Mouse (Mus musculus) brain, embryonic 18.5 days (tissue): Measurements from ENCODE around the gene Cacna2d3.

Source experiments
- DNase-seq: peaks from one replicate; pipeline ENCODE4 v3.0.0-alpha.2; 2012; ENCODE audit warnings: low read depth, low spot score

Cacna2d3 gene

DNA sequence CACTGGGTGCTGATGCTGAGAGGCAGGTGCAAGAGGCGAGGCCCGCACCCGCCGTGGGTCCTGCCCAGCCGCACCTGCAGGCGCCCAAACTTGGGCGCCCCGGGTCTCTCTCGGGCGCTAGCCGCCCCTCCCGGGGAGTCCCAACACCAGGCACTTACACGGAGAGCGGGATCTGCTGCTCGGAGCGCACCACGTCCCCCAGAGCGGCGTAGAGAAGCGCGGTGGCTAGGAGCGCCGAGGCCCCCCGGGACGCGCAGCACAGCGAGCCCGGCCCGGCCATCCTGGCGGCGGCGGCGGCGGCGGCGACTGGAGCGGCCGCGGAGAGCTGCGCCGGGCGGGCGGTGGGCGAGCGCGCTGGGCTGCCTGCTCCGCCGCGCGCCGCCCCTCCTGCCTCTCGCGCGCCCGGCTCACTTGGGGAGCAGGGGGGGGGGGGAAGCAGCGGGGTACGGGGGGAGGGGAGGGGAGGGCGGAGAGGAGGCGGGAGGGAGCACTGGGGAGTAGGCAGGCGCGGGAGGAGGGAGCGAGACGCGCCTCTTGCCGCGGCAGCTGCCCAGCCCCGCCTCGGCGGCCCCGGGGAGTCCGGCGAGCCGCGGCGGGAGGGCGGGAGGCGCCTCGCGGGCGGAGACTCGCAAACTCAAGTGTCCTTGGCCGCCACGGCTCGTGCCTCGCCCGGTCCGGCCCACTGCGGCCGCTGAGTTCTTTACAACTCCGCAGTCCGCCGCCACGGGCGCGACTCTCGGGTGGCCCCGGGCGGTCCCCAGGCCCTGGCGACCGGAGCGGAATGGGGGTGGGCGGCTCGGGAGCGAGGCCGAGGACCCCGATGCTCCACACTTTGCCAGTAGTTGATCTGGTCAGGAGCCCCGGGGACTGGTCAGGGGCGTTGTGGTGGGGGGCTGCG, at the start of gene Cacna2d3:
Cacna2d3 (minus strand) TSS at position 377 of the 898 bp plus-strand sequence.
- no peak for DNase-seq

DNA sequence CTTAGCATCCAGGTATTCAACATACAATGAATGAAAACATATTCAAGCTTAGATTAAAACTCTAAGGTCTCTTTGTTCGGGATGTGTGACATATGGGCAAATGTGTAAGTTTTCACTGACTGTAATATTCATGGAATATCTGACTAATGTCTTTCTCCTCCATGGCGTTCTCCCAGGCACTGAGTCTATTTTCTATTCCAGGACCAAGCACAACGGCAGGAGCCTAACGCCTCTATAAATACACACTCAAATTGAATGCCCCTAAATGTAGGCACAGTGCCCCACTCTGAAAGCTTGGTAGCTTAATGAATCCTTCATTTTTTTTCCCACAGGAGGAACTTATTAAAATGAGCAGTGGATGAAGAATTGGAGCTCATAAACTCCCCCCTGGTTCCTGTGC, 47.8 kb upstream of the Cacna2d3 start:
- DNase-seq, result no peak

DNA sequence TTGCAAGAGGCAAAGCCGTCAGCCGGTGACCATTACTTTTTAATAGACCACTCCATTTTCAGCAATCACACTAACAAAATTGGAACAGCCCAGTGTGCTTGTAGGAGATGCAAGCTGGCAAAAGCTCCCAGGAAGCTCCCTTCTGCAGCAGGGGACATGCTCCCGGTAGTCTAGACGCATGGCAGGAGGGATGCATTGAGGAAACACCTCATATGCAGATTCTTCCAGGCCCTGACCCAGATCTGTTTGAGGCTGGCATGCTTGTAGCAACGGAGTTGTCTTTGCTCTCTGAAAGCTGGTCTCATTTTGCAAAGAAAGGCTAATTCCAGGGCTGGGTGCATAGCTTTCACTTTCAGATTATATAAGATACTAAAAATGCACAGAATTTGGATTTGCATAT, 31.2 kb upstream of the Cacna2d3 start:
- no peak for DNase-seq

DNA sequence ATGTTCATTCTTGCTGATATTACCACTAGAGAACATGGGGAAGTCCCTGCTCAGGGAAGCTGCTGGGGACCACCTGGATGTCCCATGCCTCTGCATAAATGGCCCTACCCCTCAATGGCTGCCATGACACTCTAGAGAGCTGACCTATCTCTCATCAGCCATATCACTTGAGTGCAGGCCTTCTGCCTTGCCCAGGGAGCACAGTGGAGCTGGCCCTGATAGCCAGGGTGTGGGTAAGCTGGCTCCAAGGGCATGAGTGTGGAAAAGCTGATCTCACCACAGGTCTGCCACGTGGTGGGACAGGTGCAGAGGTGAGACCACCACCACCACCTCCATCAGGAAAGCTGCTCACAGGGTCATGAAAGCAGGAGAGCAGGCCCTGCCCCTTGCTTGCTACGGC, 17.1 kb upstream of the Cacna2d3 start:
- DNase-seq, result no peak

DNA sequence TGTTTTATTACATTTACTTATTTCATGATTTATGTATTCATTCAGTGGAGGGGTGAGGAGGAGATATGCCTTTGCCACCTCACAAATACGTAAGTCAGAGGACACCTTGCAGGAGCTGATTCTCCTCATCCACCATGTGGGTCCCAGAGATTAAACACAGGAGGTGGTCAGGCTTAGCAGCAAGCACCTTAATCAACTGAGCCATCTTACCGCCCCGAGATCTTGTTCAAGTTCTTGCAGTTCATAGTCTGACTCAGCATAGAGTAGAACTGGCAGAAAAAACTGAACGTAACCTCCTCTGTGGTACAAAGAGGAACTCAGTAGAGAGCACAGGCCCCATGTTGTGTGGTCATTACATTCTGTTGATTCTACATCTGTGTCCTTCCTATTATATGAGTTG, 8.6 kb upstream of the Cacna2d3 start:
- no peak for DNase-seq

DNA sequence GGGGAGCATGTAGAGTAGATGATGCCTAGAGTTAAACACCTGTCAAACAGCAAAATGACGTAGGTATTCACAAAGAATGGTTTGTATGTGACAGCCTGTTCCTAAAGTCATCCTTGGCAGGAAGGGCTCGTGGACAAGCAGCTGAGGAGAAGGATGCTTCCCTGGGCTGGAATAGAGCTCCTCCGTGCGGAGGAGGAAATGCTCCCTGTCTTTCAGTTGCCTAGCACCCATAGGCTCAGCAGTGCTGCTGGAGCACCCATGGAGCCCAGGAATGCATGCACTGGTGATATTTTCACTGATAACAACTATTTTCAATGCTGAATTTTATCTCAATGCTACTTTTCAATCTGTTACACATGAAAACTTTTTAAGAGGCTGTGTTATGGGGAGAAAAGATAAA, 7.3 kb upstream of the Cacna2d3 start:
- no peak for DNase-seq

DNA sequence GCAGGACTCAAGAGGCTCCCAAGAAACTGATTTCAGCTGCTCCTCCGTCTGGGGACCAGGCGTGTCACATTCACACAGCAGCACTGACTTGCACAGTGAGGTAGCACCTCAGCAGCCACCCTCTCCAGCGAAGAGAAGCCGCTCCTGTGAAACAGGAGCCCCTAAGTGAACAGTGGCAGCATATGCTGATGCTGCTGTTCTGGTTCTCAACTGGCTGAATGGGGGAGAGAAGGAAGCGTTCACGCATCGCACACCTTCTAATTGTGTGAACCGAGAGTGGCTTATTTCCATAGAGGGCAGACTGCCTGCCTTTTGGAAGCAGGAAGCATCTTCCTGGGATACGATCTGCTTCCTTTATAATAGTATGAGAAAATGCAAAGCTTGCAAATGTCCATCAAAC, 5.9 kb upstream of the Cacna2d3 start:
- DNase-seq, result no peak

DNA sequence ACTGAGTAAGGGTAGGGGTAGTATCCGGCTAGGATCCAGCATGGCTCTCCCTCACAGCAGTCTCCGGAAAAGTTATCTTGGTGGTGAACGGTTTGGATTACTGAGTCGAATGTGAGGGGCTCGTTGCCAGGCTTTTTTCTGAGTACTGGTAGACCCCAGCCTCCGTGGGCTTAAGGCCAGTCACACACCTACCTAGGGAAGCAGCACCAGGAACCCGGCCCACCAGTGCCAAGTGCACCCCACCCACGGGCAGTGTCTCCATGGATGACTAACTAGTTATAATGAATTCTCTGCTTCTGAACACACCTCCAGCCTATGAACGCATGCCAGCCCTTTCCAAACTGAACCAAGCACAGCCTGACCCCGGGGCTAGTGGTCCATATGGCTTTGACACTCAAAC, 1.6 kb upstream of the Cacna2d3 start:
- no peak for DNase-seq

DNA sequence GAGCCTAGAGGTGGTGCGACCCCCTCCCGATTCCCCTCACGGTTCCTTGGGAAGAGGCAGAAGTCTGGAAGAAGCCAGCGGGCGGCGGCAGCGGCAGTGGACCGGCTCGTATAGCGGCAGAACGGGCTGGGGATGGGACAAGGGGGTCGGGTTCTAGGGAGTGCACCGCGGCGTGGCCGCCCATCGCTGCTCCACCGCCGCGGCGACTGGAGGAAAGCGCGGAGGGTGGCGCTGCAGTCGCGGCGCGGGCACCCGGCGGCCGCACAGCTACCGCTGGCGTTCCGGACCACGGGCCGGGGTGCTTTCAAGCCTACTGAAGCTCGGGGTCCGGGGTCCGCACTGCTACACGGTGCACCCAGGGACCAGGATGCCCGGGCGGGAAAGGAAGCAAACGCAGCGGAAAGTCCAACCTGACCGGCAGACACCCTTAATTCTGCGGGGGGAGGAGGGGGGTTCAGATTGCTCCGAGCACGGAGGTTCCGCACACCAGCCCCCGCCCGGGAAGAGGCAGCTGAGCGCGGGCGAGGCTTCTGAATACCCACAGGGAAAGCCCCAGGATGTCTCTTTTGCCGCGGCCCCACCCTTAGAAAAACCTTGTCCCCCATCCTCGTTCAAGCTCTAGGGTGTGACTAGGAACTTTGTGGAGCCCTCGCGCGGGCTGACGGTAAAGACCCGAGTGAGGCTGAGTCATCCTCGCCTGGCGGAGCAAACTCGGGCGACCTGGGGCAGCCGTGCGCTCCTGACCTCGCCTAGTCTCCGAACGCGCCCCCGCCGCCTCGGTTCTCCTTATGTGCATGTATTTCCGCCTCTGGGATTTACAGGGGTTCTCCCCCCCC, 940 bp upstream of the Cacna2d3 start:
- no peak for DNase-seq

DNA sequence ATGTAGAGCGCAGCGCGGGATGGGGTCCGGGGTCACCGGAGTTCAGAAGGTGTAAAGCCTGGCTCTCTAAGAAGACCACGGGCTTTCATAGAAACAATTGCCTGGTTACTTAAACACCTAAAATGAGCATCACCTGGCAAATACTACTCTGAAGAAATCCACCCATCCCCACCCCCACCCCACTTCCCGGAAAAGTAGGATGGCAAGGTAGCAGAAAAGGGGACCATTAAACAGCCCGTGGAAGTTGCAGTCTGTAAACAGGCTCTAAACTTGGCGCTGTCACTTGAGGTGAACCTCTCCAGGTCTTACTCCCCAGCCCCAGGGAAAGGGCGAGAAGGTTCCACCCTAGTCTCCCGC, 555 bp downstream of the Cacna2d3 start:
- DNase-seq, result no peak

DNA sequence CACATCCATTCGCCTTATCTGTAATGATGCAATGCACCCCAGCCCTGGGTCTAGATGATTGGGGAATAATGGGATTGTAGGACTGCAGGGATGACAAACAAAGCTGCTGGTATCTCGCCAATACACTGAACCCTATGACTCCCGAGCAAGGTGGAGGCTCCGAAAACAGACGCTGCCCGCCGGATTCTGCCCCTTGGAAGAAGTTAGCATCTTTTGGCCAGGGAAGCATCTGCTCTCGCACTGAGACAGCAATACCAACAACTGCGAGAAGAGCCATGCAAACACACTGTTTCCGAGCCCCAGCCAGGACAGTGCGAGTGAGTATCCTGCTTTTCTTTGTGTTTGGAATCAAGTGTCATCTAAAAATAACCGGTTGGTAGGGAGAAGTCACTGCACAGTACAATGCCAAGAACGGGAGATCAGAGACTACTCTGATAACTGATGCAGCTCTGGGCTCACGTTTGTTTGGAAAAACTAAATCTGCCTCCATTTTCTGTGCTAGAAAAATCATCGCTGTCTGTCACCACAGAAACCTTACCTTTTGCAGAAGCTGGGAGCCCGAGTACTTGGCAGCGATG, 1.2 kb downstream of the Cacna2d3 start:
- no peak for DNase-seq

DNA sequence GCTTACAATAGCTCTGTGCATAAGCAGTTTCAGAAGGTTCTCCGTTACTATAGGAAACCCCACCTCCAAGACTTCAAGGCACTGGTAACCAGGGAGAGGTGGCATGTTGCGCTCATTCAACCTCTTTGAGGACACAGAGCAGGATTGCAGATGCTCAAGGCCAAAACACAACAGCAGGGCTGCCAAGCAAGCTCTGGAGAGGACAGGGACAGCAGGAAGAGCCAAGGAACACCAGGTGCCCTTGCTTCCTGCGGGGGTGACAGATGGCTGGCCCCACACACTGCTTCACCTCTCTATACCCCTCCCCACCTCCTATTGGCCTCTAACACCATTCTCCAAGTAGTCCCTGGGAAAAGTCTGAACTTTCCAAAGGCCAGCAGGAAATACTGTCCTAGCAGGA, 9.0 kb downstream of the Cacna2d3 start:
- no peak for DNase-seq

DNA sequence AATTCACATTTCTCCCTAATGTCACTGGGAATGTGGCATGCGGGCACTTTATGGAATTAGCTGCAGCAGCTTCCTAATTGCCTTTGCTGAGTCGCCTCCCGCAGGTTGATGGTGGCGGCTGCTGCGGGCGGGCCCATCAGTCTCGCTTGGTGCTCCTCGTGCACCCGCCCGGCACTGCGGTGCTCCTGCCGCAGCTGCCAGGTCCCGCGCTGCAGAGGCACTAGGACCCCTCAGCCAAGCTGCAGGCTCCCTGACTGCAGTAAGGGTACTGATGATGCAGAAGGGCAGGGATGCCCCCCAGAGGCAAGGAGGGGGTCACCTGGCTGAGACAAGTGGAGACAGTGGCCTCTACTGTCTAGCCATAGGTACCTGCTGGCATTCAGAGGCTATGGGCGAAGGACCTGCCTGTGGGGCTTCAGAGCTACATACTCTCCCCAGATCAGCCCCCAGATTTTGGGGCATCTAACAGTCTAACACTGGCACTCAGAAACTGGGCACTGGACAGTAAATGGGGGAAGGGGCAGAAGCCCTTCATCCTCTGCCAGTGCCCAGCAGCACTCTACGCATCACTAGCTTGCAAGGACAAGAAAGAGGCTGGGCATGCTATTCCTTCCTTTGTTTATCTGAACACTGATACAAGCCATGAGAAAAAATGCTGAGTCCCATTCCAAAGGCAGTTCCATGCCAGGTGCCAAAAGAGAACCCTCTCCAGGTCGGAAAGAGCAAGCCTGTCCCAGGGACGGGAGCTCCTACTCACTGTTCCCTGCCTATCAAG, 13.9 kb downstream of the Cacna2d3 start:
- DNase-seq, result no peak

DNA sequence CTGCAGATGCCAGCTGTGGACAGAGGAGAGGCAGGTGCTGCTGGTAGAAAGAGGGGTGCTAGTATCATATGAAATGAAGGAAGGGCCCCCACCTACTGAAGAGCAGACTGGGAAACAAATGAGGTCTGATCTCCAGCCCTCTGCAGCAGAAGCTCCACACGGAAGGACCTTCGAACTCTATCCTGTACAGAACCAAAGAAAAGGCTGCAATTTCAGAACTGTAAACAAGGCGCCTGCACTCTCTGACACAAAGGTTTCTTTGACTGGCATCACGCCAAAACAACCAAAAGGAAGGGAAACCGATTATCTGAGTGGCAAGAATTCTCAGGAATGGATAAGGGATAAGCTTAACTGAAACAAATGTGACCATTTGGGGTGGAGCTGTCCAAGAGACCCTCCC, 18.9 kb downstream of the Cacna2d3 start:
- DNase-seq, result no peak

DNA sequence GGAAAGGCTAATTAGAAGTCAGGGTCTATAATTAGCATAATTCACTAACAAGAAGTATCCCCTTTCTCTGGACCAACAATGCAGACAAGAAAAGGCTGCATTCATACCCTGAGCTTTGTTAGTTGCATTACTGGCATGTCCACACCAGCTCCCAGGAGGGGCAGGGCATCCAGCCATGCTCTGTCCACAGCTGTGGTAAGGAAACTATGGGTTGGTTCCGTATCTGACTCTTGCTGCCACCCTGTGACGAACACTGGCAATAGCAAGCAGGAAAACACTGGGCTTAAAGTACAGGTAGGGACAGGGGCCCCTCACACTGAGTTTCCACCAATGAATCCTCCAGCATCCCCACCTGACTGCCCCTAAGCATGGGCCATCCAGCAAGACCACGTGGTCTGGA, 25.5 kb downstream of the Cacna2d3 start:
- no peak for DNase-seq

DNA sequence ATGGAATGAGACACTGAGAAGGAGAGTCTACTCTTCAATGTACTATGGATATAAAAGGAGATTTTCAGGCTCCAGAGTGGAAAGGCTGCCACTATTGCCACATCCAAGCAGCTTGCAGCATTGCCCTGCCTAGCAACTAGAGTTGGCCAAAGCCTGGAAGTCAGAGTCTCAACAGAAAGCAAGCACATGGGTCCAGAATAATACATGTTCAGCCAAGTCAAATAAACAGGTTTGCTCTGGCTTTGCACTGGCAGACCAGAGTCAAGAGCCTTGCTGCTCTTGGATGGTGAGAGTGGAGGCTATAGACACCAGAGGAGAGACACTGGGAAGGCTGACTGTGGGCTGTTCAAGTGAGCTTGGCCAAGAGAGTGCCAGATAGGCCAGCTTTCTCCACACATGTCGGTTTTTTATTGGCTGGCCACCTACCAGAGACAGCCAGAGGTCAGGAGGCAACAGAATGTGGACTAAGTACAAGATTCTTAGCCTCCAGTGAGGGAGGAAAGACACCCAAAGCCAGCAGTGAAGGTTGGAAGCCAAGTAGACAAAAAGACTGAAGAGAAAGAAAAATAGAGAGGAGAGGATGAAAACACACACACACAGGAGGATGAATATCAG, 49.1 kb downstream of the Cacna2d3 start:
- no peak for DNase-seq

DNA sequence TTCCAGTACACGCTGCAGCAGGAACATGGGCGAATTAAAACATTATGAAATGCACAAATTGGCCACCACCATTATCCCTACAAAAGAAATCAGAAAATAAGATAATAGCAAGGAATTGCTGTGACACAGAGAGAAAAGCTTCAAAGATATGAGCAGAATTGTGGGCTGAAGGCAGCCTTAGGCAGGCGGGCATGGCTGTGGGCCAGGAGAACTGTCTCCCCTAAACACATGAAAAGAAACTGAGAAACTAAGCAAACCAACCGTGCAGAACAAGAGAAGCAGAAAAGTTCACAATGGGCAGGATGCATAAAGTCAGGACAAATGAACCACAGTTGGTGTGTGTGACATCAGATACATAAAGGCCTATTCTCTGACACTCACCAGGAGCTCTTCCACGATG, 51.8 kb downstream of the Cacna2d3 start:
- DNase-seq, result no peak

DNA sequence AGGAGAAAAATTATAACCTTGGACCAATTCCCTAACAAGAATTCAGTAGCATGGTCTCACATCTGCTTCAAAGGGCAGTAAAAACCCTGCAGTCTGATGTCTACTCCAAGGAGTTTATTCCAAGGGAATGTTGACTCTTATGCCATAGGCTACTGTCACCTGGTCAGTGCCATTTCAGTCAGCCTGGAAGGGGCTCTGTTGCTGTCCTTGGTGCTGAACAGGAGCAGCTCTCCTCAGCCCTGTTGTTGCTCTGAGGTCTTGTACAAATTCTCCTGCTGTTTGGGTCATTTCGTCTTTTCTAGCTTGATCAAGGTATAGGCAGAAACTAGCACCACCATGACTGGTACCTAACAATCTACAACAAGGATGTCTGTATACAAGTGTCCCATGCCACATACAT, 64.7 kb downstream of the Cacna2d3 start:
- no peak for DNase-seq

DNA sequence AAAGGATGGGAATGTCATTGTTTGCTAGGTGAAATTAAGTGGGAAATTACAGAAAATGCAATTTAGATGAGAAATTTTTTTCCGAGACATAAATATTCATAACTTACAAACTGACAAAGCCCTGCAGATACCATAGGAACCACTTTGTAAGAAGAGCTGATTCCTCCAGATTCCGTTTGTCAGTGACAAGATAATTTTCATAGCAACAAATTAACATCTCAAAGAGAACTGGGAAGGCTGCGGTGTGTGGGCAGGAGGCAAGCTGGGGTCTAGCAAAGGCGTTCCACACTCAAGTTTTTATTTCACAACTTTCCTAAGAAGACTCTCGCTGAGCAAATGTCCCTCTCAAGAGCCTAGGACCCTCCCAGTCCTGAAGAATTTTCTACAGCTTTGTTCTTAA, 71.1 kb downstream of the Cacna2d3 start:
- DNase-seq, result no peak

DNA sequence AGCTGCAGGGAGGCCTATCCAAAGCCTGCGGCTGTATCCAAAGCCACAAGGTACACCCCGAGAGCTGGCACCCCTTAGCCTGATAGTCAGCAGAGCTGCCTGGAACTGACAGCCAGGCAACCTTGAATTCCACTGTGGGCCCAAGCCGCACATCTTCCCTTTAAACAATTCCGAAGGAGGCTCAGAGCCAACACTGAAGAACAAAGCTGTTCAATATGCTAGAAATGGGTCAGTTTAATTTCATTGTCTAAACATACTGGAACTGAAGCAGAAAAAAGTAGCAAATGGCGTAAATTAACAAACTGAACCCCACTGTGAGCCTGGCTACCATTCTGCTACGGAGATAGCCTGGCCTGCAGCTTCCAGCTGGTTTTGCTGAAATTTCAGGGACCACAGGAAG, 72.9 kb downstream of the Cacna2d3 start:
- no peak for DNase-seq

DNA sequence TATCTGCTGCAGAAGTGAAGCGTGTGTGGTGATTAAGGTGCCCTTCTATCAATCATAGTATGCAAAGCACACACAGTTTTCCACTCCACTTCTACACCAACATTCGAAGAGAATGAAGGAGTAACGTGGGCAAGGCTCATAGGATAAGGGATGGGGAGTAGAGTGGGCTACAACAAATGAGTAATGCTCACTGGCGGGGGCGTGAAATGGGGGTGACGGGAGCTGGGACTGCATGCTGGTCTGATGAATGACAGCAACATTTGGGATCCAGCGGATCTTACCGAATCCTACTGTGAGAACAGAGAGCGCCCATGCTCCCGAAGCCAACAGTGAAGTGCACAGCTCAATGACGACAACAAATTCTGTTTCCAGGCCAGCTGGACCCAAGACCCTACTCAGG, 76.2 kb downstream of the Cacna2d3 start:
- DNase-seq, result no peak
